Mouse (Mus musculus) cerebellum, postnatal 4 days (tissue): ENCODE results near the gene Fads3.

ENCODE experiments used
- DNase-seq, 2 experiments: peaks; one replicate each; pipeline ENCODE4 v3.0.0; 2022; ENCODE audit warnings: low spot score in 2 of 2, mixed read lengths in 1 of 2

The Fads3 gene

DNA sequence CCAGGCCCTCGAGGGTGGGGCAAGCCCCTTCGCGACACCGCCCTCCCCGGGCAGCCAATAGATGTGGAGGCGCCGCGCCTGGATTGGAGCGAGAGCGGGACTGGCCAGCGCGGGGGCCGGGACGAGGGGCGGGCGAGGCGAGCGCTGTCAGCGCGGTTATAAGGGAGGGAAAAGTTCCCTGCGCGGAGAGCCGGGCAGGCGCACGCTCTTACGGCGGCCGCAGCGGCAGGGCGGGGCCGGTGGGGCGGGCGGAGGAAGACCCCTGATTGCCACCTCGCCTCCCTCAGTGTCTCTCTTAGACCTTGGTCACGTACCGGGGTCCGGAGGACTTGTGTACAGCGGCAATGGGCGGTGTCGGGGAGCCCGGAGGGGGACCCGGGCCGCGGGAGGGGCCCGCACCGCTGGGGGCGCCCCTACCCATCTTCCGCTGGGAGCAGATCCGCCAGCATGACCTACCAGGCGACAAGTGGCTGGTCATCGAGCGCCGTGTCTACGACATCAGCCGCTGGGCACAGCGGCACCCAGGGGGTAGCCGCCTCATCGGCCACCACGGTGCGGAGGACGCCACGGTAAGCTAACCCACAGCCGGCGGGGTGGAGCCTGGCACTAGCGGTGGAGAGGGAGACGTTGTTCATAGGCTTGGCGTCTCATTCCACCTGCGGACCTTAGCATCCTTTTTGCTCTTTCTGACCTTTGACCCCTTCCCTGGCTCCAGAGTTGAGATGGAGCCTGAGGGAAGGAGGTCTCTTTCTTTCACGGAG lies at the start of gene Fads3:
TSS of gene Fads3 (plus strand) at position 182 of the 761 bp plus-strand sequence.
- DNase-seq = peak; percentile 49 to 62

DNA sequence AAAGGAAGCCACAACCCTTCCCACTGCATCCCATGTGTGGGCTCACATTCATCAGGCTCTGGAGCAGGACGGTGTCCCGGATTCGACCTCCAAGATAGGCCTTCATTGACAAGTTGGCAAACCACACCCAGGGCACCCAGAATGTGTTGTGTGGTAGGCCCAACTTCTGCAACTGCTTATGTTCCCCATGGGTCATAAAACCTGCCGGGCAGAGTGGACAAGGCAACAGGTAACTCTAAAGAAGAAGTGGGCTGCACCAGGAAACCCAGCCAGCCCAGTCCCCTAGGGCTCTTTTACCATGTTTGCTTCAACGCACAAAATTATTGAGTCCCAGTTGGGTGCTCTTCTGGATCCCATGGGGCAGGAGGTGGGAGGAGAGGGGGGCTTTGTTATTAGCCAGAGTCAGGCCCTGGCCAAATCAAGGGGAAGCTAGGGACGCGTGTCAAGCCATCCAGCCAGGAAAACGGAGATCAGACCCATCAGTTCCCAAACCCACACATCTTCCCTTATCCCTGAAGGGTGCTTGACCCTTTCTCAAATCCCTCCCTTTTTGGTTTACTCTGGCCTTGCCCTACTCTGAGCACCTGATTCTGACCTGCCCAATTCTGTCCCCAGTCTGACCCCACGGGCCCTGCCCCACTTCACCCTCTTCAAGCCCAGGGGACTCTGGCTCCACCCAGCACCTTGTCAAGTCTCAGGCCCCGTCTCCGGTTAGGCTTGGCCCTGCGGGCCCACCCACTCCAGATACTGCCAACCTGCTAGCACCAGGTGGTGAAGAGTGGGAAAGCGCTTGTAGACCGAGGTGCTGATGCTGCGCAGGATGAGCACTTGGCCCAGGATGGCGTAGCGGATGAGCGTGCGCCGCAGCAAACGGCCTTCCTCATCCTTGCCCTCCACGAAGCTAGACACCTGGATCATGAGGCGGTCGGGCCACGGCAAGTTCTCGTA lies 49.1 kb upstream of the Fads3 start:
- peak in 1 of 2 experiments; percentile 10 for DNase-seq

GRCm38 (mm10) chr19:9993036-9993656 lies 48.2 kb upstream of the Fads3 start:
- peak; percentile 89 to 92 for DNase-seq

- DNase-seq = no peak
Observed at GRCm38 (mm10) chr19:9997204-9998062, 43.9 kb upstream of the Fads3 start.

- DNase-seq = no peak
Observed at GRCm38 (mm10) chr19:9998063-9998416, 43.3 kb upstream of the Fads3 start.

- no peak for DNase-seq
Observed at GRCm38 (mm10) chr19:9998736-9999486, 42.5 kb upstream of the Fads3 start.

- DNase-seq = peak in 1 of 2 experiments; percentile 28
Observed at GRCm38 (mm10) chr19:10000330-10000729, 41.0 kb upstream of the Fads3 start.

- no peak for DNase-seq
Observed at GRCm38 (mm10) chr19:10001206-10001969, 40.0 kb upstream of the Fads3 start, which contains the start of the genes Best1 and Rab3il1. Gene Best1 (minus strand): TSS chr19:10001633. Gene Rab3il1 (plus strand): TSS chr19:10001669.

- DNase-seq = no peak
Observed at GRCm38 (mm10) chr19:10003696-10004095, 37.7 kb upstream of the Fads3 start.

DNA sequence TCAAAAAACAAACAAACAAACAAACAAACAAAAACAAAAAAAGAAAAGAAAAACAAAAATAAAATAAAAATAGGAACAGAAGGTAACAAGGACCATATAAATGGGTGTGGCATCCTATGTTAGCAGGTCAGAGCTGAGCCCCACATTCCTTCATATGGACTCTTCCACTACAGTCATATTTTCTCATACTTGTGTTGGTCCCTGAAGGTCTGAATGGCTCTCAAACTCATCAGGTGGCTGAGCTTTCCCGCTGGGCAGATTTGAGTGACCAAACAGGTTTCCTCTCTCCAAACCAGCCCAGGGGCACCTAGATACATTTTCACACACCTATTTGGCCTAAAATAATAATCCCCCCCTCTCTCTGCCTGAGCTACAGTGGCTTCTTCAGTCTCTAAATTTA lies 30.0 kb upstream of the Fads3 start:
- no peak for DNase-seq

DNA sequence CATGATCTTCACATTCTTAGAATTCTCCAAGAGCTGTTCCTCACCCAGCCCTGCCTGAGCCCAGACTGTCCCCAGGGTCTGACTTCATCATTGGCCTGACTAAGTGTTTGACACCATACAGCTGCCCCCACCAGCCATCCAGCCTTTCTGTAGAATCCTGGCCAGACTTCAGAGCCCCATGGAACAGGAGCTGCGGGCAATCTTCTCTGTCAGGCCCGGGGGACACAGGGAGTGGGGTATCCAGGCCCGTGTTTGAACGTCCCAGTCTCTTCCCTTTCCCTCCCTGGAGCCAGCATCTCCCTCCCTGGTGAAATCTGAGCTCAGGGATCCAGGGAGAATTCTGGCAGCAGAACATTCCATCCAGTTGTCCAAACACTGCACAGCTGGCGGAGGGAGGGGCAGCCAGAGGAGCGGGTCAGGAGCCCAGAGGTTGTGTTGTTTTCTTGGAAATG lies 28.5 kb upstream of the Fads3 start:
- no peak for DNase-seq

- DNase-seq = no peak
Observed at GRCm38 (mm10) chr19:10013348-10013747, 28.0 kb upstream of the Fads3 start.

GRCm38 (mm10) chr19:10013913-10014312 lies 27.5 kb upstream of the Fads3 start:
- no peak for DNase-seq

DNA sequence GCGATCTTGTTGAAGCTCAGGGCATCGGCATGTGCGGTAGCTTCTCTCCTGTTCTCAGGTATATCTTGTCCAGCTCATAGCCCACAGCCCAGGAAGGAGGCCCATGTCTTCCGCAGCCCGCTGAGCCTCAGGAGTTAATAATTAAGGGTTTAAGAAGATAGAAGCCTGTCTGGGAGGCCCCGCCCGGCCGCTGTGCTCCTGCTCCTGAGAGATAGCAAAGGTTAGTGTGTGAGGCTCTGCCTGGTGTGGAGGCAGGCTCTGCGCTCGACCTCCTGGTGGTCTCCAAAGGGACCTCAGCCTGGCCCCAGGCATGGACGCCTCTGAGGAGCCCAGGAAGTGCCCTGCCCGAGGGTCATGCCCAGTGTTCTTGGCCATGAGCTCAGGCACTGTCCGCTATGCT lies 26.5 kb upstream of the Fads3 start:
- no peak for DNase-seq

DNA sequence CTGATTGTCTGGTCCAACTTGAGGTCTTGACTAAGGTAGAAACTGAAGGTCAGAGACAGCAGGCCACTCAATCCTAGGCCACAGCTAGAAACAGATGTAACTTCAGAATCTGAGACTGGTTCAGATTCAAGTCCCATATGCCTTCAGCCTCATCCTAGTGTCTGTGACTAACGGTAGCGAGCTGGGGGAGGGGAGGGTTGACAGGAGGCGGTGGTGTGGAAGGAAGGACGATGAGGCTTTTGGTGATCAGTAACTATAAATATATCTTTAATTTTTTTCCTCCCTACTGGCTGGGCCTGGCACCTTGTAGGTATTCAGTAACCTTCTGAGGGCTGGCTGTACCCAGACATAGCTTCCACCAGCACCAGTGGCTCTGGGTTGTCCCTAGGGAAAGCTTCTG lies 25.9 kb upstream of the Fads3 start:
- no peak for DNase-seq

DNA sequence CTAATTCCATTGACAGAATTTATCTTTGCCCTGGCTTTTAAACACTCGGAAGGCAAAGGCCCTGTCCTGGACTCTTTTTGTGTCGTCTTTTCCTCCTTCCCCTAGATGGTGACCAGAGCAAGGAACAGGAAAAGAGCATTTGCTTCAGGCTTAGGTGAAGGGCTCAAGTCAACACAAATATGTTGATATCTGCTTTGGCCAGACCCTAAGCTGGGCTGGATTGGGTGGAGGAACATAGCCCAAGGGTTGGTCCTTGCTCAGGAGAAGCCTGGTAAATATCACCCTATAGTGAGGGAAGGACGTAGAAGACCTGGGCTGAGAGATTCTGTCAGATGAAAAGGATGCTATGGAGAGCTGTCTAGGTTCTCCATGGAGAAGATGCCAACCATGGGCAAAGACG lies 25.2 kb upstream of the Fads3 start:
- no peak for DNase-seq

DNA sequence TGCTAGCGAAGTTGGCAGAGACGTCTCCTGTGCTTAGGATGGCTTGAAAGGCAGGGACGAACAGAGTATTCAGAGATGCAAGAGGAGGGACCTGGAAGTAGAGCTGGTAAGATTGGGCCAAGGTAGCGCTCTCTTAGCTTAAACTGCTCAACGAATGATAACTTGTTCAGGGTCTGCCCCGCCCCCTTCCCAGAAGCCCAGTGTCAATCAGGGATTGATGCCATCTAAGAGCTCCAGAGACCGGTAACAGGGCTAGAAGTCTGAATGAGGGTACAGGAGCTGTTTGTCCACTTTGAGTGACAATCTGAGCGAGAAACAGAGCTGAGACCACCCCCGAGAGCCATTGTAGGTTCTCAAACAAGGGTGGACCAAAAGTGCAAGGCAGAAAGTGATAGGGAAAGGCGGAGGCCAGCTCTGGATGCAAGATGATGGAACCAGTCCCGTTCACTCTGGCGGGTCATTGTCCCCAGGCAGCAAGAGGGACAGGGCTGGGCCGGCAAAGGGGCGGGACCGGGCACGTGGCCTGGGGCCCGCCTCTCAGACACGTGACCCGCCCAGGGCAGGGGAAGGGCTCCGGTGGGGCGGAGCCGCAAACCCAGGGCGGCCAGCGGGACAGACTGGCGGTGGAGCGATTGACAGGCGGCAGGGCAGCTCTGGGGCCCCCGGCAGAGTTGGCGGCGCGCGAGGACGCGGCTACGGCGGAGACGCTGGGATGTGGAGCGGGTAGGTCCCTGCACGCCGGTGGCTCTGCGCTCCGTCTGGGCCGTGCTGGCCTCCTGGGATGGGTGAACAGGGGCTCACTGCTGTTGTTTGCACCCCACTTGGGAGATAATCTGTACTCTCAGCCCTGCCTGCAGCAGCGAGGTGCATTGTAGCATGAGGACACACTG lies 23.5 kb upstream of the Fads3 start:
- peak; percentile 63 to 79 for DNase-seq

DNA sequence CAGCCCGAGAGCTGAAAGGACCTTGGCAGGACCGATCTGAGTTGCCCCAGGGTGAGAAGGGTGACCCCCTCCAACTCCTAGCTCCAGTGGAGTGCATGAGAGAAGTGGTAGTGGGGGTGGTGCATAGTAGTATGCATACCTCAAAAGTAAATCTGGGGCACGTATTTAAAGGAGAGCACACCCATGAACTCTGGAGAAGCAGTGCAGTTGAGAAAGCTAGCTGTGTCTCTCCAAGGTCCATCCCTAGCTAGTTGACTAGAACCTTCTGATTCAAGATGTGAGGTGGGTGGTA lies 22.9 kb upstream of the Fads3 start:
- no peak for DNase-seq

- DNase-seq = no peak
Observed at GRCm38 (mm10) chr19:10019214-10019760, 22.1 kb upstream of the Fads3 start.
